In genomic region chr10:21829062-21829731, GRCm38 (mm10) we compare ENCODE assay signal across 8 mouse cellular contexts. TPM values are rescaled to one million over a fixed set of nuclear protein-coding genes. Genes with fewer than 3 reads are reported as not detected.
DNase-seq lines count a peak whose midpoint lies in the region; ATAC-seq and TF ChIP-seq lines count a peak whose summit lies in the region.
"Had no signal": no experiment of that assay in that cellular context is flagged by ENCODE, and none has a peak within 500 bp of the region (broad histone marks: within the 10 kb centered on the region; RNA-seq: fewer than 3 reads in every experiment).

No protein-coding gene starts in this region.

- no peaks in the 10 kb centered on the region for H3K36me3 ChIP-seq in ES-E14 (ENCODE audit: control insufficient read depth, insufficient read depth, low read length, poor library complexity, severe bottlenecking)
- H3K36me3 ChIP-seq in forebrain, embryonic 11.5 days (ENCODE audit: control insufficient read depth, insufficient read depth, low read length), result no peaks in the 10 kb centered on the region

- no peak overlapping the region for H3K4me2 ChIP-seq in forebrain, embryonic 11.5 days (ENCODE audit: low read depth, low read length, severe bottlenecking)

- WGBS in forebrain, embryonic 11.5 days, result 12% methylated on average over 11 of the region's 11 CpGs

- peak overlapping the region; percentile 99 for H3K27ac ChIP-seq in ES-E14 (ENCODE audit: insufficient read depth, low read depth, low read length, poor library complexity, severe bottlenecking)
- 0 out of 2 replicates have a peak overlapping the region, but pooled peaks have one; percentile 42 for H3K27ac ChIP-seq in forebrain, embryonic 11.5 days (ENCODE audit: low read depth, low read length)

- H3K4me3 ChIP-seq in ES-E14 (ENCODE audit: insufficient read depth in 1 of 2, low read depth in 1 of 2, low read length in 2 of 2, poor library complexity in 1 of 2, severe bottlenecking in 1 of 2), result peak overlapping the region; percentile 8 to 20; a peak in 2 of 4 replicates
- H3K4me3 ChIP-seq in forebrain, embryonic 11.5 days (ENCODE audit: low read depth, low read length), result no peak overlapping the region

- ATAC-seq in forebrain, embryonic 11.5 days (replicated peaks; ENCODE audit: low FRiP score), result peak; percentile 80
- ATAC-seq: liver, postnatal 0 days had no signal

- no peaks in the 10 kb centered on the region for H3K27me3 ChIP-seq in forebrain, embryonic 11.5 days (ENCODE audit: control insufficient read depth, insufficient read depth, low read length)

- in situ Hi-C loops in ES-E14 (cut with MboI; ENCODE audit: low sequenced_read_pairs in 2 of 2, unreplicated experiment in 2 of 2), result no loop called here

- DNase-seq in 3134 (ENCODE audit: extremely low read depth, insufficient read length, low spot score), result peak; percentile 83
- DNase-seq in ES-E14 (ENCODE audit: low read depth, low spot score), result peak; percentile 75
- peak; percentile 73 for DNase-seq in forebrain, embryonic 11.5 days (ENCODE audit: low spot score)
- DNase-seq in lung, postnatal 14 days, result peak; percentile 24
- DNase-seq in frontal cortex, postnatal 36 days (ENCODE audit: low spot score in 2 of 2), result no peak
- DNase-seq in cerebellum, adult 11-12 months, result no peak
- DNase-seq in spleen, postnatal 36 days (ENCODE audit: low spot score in 2 of 2), result no peak
- DNase-seq: liver, postnatal 0 days had no signal

- peak overlapping the region; percentile 74 for H3K9ac ChIP-seq in ES-E14 (ENCODE audit: insufficient read depth, low read depth, low read length, poor library complexity, severe bottlenecking)
- no peak overlapping the region for H3K9ac ChIP-seq in forebrain, embryonic 11.5 days (ENCODE audit: low read length)
- H3K9ac ChIP-seq: liver, postnatal 0 days had no signal

- H3K4me1 ChIP-seq in ES-E14 (ENCODE audit: control insufficient read depth in 2 of 2, insufficient read depth in 2 of 2, low read length in 2 of 2, poor library complexity in 1 of 2), result peaks cover 15 to 22% of the 10 kb centered on the region in 2 experiments
- peaks cover 6% of the 10 kb centered on the region; the same call in 1 of the 2 replicates for H3K4me1 ChIP-seq in forebrain, embryonic 11.5 days (replicated peaks; ENCODE audit: control insufficient read depth, insufficient read depth, low read length)

- H3K9me3 ChIP-seq in ES-E14 (ENCODE audit: control insufficient read depth, insufficient read depth, low read depth, low read length), result no peaks in the 10 kb centered on the region
- no peaks in the 10 kb centered on the region for H3K9me3 ChIP-seq in forebrain, embryonic 11.5 days (ENCODE audit: control insufficient read depth, low read length)

TF ChIP-seq in ES-E14, 5 proteins besides CTCF, POLR2A, EP300 and RAD21:
- TF ChIP-seq HCFC1 (IDR thresholded peaks at IDR 0.05; ENCODE audit: borderline replicate concordance, insufficient read depth, low read length), result no peak
- TF ChIP-seq MAFK (IDR thresholded peaks at IDR 0.05; ENCODE audit: insufficient read depth, low read depth, low read length), result peak; percentile 23; the same call in 1 of the 2 replicates
- no peak for TF ChIP-seq ZC3H11A (IDR thresholded peaks at IDR 0.05; ENCODE audit: borderline replicate concordance, low read depth, low read length)
- no peak for TF ChIP-seq ZNF384 (IDR thresholded peaks at IDR 0.05; ENCODE audit: low read depth, low read length)

RNA-seq across cellular contexts. Expression of gene Sgk1, which starts 52.8 kb away (rescaled TPM):
- 217 and 263 TPM in 2 replicates for total RNA-seq in ES-E14 (2012; rRNA removed)
- polyA plus RNA-seq in forebrain, embryonic 11.5 days (2014; fragmentation: Nextera tagmentation; extraction: Ambion mirVana), result 20.7 and 24.5 TPM in 2 replicates

Comparison
In these comparisons a context has a peak if more than half of its experiments do, and no peak if none do; other contexts are left out.
1. DNase-seq: peak in 3134 (single experiment), ES-E14 (single experiment), forebrain, embryonic 11.5 days (single experiment) and lung, postnatal 14 days (single experiment); none in frontal cortex, postnatal 36 days (0 of 2), cerebellum, adult 11-12 months (single experiment) and spleen, postnatal 36 days (0 of 2).